Mouse (Mus musculus) bone marrow macrophage, adult 2 months (primary cell): ENCODE results near the gene Trdmt1. TPM values are rescaled to one million over a fixed set of nuclear protein-coding genes. Genes with fewer than 3 reads are reported as not detected.
"Not testable (repeated sequence)": the region's sequence is repeated elsewhere in the genome, so short reads cannot be mapped to it uniquely, and the experiment has no call there.

Experiments
- H3K27ac ChIP-seq: 2 replicates; pipeline ENCODE4 v1.5.1; 2012; ENCODE audit warnings: low read depth, low read length; ENCODE audit not compliant: insufficient read depth
- H3K4me1 ChIP-seq: 2 replicates; pipeline ENCODE4 v1.6.1; 2012; ENCODE audit warnings: low read length; ENCODE audit not compliant: control insufficient read depth, insufficient read depth
- H3K4me3 ChIP-seq: 2 replicates; pipeline ENCODE4 v1.5.1; 2012; ENCODE audit warnings: mild to moderate bottlenecking, low read length, moderate library complexity; ENCODE audit not compliant: insufficient read depth
- CTCF ChIP-seq: IDR thresholded peaks from 2 replicates; pipeline ENCODE4 v1.5.1; 2012; ENCODE audit warnings: low read depth, mild to moderate bottlenecking, low read length, moderate library complexity
- POLR2A ChIP-seq: IDR thresholded peaks from 2 replicates; pipeline ENCODE4 v1.6.1; 2012; ENCODE audit warnings: mild to moderate bottlenecking, low read depth, low read length, borderline replicate concordance
- polyA plus RNA-seq: library from polyadenylated mRNA; stranded (reverse); fragments of >200 nt; gene quantifications from 2 replicates; pipeline ENCODE4 v1.2.4, GENCODE M21; 2012; ENCODE audit not compliant: missing spikeins, insufficient read depth, insufficient read length

The Trdmt1 gene
- 3.9 and 6.9 TPM in 2 replicates for polyA plus RNA-seq

DNA sequence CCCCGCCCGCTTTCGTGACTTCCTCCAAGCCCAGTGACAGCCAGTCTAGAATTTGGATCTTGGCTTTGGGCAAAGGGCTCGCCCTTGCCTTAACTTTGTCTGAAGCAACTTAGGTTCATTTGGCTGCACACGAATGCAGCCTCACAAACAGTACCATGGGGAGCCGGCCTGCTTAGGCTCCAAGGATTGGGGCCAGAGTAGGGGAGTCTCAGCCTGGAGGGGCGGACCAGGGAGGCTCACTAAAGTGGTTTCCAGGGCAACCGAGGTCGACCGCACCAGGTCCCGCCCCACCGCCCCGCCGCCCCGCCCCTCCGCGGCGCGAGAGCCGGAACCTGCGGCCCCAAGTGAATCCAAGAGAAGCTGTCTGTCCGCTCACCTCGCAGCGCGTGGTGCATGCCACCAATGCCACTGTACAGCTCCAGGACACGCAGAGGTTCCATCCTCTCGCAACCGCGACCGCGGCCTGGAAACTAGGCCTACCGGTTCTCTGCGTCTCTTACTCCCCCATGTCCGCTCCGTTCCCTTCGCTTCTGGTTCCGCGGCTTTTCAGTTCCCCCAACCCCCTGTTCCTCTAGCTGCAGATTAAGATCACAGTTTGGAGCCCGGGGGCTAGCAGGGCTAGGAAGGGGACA is at the start of gene Trdmt1:
Gene Trdmt1 (minus strand): TSS at position 476 of the 632 bp plus-strand sequence.
- H3K4me3 ChIP-seq, result peak within 1 kb of the TSS; percentile 95
- no peak for TF ChIP-seq POLR2A
- TF ChIP-seq CTCF, result no peak
- H3K4me1 ChIP-seq, result peaks cover 11% of the 10 kb centered on the region
- peak within 1 kb of the TSS; percentile 98 for H3K27ac ChIP-seq

DNA sequence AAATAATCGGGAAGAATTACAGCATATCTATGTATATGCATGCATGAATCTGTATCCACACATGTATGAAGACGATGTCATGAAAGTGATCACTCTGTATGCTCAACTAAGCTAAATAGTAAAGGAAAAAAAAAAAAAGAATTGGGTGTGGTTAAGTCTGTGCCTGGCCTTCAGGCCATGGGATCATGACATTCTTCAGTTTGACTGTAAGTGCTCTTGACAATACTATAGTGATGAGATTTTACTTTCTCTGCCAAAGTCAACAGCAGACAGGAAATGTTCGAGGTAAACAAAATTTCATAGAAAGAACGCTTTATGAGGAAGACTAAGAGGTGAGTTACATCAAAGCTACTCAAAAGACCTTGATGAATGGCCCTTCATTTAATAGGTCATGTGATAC is 48.9 kb upstream of the Trdmt1 start:
- no peak overlapping the region for H3K4me3 ChIP-seq
- H3K4me1 ChIP-seq, result no peaks in the 10 kb centered on the region
- H3K27ac ChIP-seq, result no peak overlapping the region
- TF ChIP-seq CTCF (no peak), POLR2A (no peak)

DNA sequence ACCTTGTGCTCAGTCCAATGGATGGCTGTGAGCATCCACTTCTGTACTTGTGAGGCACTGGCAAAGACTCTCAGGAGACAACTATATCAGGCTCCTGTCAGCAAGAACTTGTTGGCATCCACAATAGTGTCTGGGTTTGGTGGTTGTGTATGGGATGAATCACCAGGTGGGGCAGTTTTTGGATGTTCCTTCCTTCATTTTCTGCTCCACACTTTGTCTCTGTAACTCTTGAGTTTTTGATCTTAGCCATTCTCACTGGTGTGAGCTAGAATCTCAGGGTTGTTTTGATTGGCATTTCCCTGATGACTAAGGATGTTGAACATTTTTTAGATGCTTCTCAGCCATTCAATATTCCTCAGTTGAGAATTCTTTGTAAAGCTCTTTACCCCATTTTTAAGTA is 39.3 kb upstream of the Trdmt1 start:
- H3K4me3 ChIP-seq, H3K27ac ChIP-seq, H3K4me1 ChIP-seq: not testable (repeated sequence)

DNA sequence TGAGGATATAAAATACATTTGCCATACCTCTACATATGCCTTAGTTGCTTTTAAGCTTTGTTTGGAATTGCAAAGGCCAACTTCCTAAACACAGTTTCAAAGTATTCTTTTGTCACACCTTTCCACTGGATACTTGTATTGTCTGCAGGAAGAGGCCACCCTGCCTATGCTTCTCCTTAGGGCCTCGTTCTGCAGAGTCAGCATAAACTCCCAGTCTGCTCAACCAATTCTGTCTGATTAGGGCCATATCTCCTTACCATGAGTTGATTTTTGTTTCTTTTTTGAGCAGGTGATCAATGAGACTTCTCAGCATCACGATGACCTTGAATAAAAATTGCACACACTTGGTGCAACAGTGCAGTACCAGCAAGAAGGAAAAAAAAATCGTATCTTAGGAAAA is 37.7 kb upstream of the Trdmt1 start:
- Histone ChIP-seq H3K4me3 (no peak overlapping the region), H3K27ac (no peak overlapping the region), H3K4me1 (peaks cover 9% of the 10 kb centered on the region; the same call in 1 of the 2 replicates)
- TF ChIP-seq CTCF (no peak), POLR2A (no peak)

DNA sequence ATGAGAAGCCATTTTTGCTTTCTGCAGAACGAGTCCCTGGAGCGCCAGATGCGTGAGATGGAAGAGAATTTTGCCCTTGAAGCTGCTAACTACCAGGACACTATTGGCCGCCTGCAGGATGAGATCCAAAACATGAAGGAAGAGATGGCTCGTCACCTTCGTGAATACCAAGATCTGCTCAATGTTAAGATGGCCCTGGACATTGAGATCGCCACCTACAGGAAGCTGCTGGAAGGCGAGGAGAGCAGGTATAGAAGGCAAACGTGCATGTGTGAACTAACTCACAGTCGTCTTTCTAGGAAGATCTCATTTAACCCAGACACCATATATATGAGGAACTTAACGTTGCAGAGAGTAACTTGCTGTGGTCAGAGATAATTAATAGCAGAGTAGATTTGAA is 35.5 kb upstream of the Trdmt1 start:
- TF ChIP-seq CTCF, result 0 out of 2 replicates have a peak, but pooled peaks have one; percentile 28
- TF ChIP-seq POLR2A, result no peak
- peaks cover 14% of the 10 kb centered on the region for H3K4me1 ChIP-seq
- H3K27ac ChIP-seq, result no peak overlapping the region
- H3K4me3 ChIP-seq, result no peak overlapping the region

DNA sequence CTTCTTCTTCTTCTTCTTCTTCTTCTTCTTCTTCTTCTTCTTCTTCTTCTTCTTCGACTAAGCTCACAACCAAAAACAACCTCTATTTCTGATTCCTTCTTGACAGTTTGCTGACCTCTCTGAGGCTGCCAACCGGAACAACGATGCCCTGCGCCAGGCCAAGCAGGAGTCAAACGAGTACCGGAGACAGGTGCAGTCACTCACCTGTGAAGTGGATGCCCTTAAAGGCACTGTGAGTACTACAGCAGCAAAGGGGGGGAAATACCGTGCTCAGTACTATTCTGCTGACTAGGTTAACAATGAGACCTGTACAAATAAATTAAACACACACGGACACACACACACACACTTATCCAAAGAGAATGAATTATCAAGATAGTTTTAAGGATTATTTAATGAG is 34.8 kb upstream of the Trdmt1 start:
- Histone ChIP-seq H3K4me3 (no peak overlapping the region), H3K4me1 (peaks cover 14% of the 10 kb centered on the region), H3K27ac (no peak overlapping the region)
- no peak for TF ChIP-seq CTCF
- no peak for TF ChIP-seq POLR2A

DNA sequence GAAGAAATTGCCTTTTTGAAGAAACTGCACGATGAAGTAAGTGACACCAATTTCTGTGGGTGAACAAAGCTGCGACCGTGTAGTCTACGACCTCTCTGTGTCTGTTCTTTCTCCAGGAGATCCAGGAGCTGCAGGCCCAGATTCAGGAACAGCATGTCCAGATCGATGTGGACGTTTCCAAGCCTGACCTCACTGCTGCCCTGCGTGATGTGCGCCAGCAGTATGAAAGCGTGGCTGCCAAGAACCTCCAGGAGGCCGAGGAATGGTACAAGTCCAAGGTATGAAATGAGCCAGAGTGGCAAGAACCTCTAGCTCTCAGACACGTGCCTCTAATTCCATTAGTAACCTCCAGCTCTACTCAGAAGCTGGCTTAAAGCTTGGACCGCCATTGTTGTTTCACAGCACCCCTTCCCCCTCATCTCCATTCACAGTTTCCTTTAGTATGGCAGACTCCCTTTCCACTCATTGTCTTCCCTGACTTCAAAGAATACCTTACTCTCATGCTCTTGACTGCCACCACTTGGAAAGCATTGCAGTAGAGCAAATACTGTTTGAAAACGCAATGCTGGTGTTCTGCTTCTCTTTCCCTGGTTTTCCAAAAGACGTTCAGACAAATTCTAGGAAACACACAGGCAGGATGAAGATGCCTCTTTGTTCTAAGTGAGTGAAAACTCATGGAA is 34.1 kb upstream of the Trdmt1 start:
- Histone ChIP-seq H3K4me3 (no peak overlapping the region), H3K4me1 (peaks cover 14% of the 10 kb centered on the region), H3K27ac (no peak overlapping the region)
- TF ChIP-seq POLR2A (no peak), CTCF (no peak)

DNA sequence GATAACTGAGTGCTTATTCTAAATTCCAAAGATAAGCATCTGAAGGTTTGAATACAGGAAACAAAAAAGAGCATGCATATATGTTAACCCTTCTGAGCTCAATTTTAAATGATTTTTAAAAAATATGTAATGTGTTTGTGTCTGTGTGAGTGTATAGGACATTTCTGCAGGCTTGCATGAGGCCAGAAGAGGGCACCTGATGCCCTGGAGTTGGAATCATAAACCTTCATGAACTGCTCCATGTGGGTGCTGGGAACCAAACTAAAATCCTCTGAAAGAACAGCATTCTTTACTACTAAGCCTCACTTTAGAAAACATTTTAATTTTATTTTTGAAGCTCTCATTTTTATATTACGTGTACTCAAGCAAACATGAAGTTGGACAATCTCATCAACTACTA is 32.9 kb upstream of the Trdmt1 start:
- no peak overlapping the region for H3K4me3 ChIP-seq
- TF ChIP-seq CTCF, result no peak
- TF ChIP-seq POLR2A, result no peak
- H3K4me1 ChIP-seq, result peaks cover 14% of the 10 kb centered on the region
- no peak overlapping the region for H3K27ac ChIP-seq

DNA sequence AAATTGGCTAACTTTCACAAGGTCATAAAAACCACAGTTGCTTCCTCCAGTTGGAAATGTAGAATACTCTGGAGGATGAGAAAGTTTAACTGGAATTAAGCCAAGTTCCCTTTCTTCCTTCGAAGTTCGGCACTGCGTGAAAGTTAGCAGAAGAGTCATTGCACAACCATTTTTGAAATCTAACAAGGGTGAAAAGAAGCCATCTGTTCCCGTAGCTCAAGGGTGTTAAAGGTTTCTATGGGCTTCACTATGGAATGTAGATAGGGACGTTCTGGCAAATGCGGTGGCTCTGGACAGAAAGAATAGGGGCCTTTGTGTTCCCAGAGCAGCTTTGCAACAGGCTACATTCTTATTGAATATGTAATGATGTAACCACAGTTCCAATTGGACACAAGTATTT is 31.5 kb upstream of the Trdmt1 start:
- H3K4me3 ChIP-seq, result peak overlapping the region; percentile 80
- peaks cover 22% of the 10 kb centered on the region for H3K4me1 ChIP-seq
- H3K27ac ChIP-seq, result peak overlapping the region; percentile 100
- no peak for TF ChIP-seq CTCF
- TF ChIP-seq POLR2A, result no peak

DNA sequence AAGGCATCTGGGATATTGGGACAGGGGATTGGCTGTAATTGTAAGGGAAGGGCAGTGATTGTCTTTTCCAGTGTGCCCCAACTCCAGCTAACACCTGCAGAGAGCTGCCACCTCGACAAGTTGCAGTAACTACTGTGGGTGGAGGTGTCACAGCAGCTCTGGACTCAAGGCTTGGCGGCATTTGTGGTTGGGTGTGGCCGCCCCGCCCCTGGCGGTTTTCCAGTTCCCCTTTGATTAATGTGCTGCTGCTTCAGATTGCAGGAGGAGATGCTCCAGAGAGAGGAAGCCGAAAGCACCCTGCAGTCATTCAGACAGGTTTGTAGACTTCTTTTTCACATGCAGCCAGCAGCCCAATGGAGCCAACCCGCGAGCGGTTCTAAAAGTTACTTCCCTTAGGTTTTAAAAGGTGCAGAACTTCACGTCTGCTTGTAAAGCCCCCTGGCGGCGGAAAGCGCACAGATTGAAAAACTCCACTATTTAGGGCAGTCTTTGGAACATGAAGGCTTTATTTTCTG is 30.9 kb upstream of the Trdmt1 start:
- peak overlapping the region; percentile 80 for H3K4me3 ChIP-seq
- TF ChIP-seq POLR2A, result no peak
- TF ChIP-seq CTCF, result peak; percentile 84
- H3K4me1 ChIP-seq, result peaks cover 22% of the 10 kb centered on the region
- H3K27ac ChIP-seq, result peak overlapping the region; percentile 100
